Mouse (Mus musculus): ENCODE measurements around the gene Dnpep. TPM values are rescaled to one million over a fixed set of nuclear protein-coding genes. Genes with fewer than 3 reads are reported as not detected.

Gene Dnpep
- polyA plus RNA-seq, 1 experiment from 2014 or later: 52.4 TPM

GRCm38 (mm10) chr1:75357261-75357660 lies 39.5 kb upstream of the Dnpep start:
- Histone ChIP-seq H3K4me3 (ENCODE audit: low read depth, low read length) (no peak overlapping the region), H3K9me3 (replicated peaks; ENCODE audit: control insufficient read depth, low read length) (no peaks in the 10 kb centered on the region), H3K4me1 (ENCODE audit: control insufficient read depth, low read depth, low read length) (no peaks in the 10 kb centered on the region; the same call in 1 of the 2 replicates), H3K27ac (ENCODE audit: low read length) (no peak overlapping the region), H3K27me3 (ENCODE audit: control insufficient read depth, insufficient read depth, low read depth, low read length) (peaks cover 29% of the 10 kb centered on the region), H3K4me2 (ENCODE audit: low read depth, low read length) (no peak overlapping the region), H3K36me3 (ENCODE audit: control insufficient read depth, insufficient read depth) (no peaks in the 10 kb centered on the region), H3K9ac (ENCODE audit: low read depth, low read length) (no peak overlapping the region)
- ATAC-seq (ENCODE audit: low read depth): no peak
- WGBS (ENCODE audit: insufficient replicate concordance): 63% methylated on average over 7 of the region's 7 CpGs

- Histone ChIP-seq H3K9me3 (replicated peaks; ENCODE audit: control insufficient read depth, low read length) (no peaks in the 10 kb centered on the region), H3K36me3 (ENCODE audit: control insufficient read depth, insufficient read depth) (no peaks in the 10 kb centered on the region), H3K27me3 (ENCODE audit: control insufficient read depth, insufficient read depth, low read depth, low read length) (no peaks in the 10 kb centered on the region), H3K4me3 (ENCODE audit: low read depth, low read length) (no peak overlapping the region), H3K27ac (ENCODE audit: low read length) (no peak overlapping the region), H3K4me2 (ENCODE audit: low read depth, low read length) (no peak overlapping the region), H3K9ac (ENCODE audit: low read depth, low read length) (no peak overlapping the region), H3K4me1 (ENCODE audit: control insufficient read depth, low read depth, low read length) (no peaks in the 10 kb centered on the region)
- WGBS (ENCODE audit: insufficient replicate concordance): 34% methylated on average over 5 of the region's 5 CpGs
- ATAC-seq (ENCODE audit: low read depth): no peak
These were observed 31.5 kb upstream of the Dnpep start for GRCm38 (mm10) chr1:75349275-75349674.

- no peaks in the 10 kb centered on the region for H3K4me1 ChIP-seq (ENCODE audit: control insufficient read depth, low read depth, low read length)
- H3K4me3 ChIP-seq (ENCODE audit: low read depth, low read length): no peak overlapping the region
- H3K9ac ChIP-seq (ENCODE audit: low read depth, low read length): no peak overlapping the region
- WGBS (ENCODE audit: insufficient replicate concordance): 59% methylated on average over 5 of the region's 5 CpGs
- no peak for ATAC-seq (ENCODE audit: low read depth)
- no peak overlapping the region for H3K27ac ChIP-seq (ENCODE audit: low read length)
- H3K4me2 ChIP-seq (ENCODE audit: low read depth, low read length): no peak overlapping the region
- no peaks in the 10 kb centered on the region for H3K36me3 ChIP-seq (ENCODE audit: control insufficient read depth, insufficient read depth)
- H3K27me3 ChIP-seq (ENCODE audit: control insufficient read depth, insufficient read depth, low read depth, low read length): no peaks in the 10 kb centered on the region; the same call in 1 of the 2 replicates
- H3K9me3 ChIP-seq (replicated peaks; ENCODE audit: control insufficient read depth, low read length): no peaks in the 10 kb centered on the region
These were observed 29.5 kb upstream of the Dnpep start for GRCm38 (mm10) chr1:75347279-75347678.

GRCm38 (mm10) chr1:75345036-75345935 lies 27.5 kb upstream of the Dnpep start:
- Histone ChIP-seq H3K27ac (ENCODE audit: low read length) (no peak overlapping the region), H3K4me2 (ENCODE audit: low read depth, low read length) (no peak overlapping the region), H3K36me3 (ENCODE audit: control insufficient read depth, insufficient read depth) (no peaks in the 10 kb centered on the region), H3K27me3 (ENCODE audit: control insufficient read depth, insufficient read depth, low read depth, low read length) (peaks cover 7% of the 10 kb centered on the region; the same call in 1 of the 2 replicates), H3K4me1 (ENCODE audit: control insufficient read depth, low read depth, low read length) (no peaks in the 10 kb centered on the region), H3K9ac (ENCODE audit: low read depth, low read length) (no peak overlapping the region), H3K4me3 (ENCODE audit: low read depth, low read length) (no peak overlapping the region), H3K9me3 (replicated peaks; ENCODE audit: control insufficient read depth, low read length) (no peaks in the 10 kb centered on the region)
- no peak for ATAC-seq (ENCODE audit: low read depth)
- 36% methylated on average over 20 of the region's 20 CpGs for WGBS (ENCODE audit: insufficient replicate concordance)

GRCm38 (mm10) chr1:75344291-75345035 lies 26.7 kb upstream of the Dnpep start:
- H3K4me1 ChIP-seq (ENCODE audit: control insufficient read depth, low read depth, low read length): no peaks in the 10 kb centered on the region
- WGBS (ENCODE audit: insufficient replicate concordance): 17% methylated on average over 15 of the region's 15 CpGs
- no peak overlapping the region for H3K9ac ChIP-seq (ENCODE audit: low read depth, low read length)
- H3K27me3 ChIP-seq (ENCODE audit: control insufficient read depth, insufficient read depth, low read depth, low read length): peaks cover 7% of the 10 kb centered on the region; the same call in 1 of the 2 replicates
- H3K27ac ChIP-seq (ENCODE audit: low read length): no peak overlapping the region
- ATAC-seq (ENCODE audit: low read depth): peak; percentile 13; the same call in 1 of the 2 replicates
- no peak overlapping the region for H3K4me3 ChIP-seq (ENCODE audit: low read depth, low read length)
- H3K36me3 ChIP-seq (ENCODE audit: control insufficient read depth, insufficient read depth): no peaks in the 10 kb centered on the region
- H3K9me3 ChIP-seq (replicated peaks; ENCODE audit: control insufficient read depth, low read length): no peaks in the 10 kb centered on the region
- H3K4me2 ChIP-seq (ENCODE audit: low read depth, low read length): no peak overlapping the region

GRCm38 (mm10) chr1:75342874-75343416 lies 25.2 kb upstream of the Dnpep start:
- WGBS (ENCODE audit: insufficient replicate concordance): 2% methylated on average over 8 of the region's 8 CpGs
- H3K9me3 ChIP-seq (replicated peaks; ENCODE audit: control insufficient read depth, low read length): no peaks in the 10 kb centered on the region
- no peak overlapping the region for H3K4me3 ChIP-seq (ENCODE audit: low read depth, low read length)
- H3K9ac ChIP-seq (ENCODE audit: low read depth, low read length): no peak overlapping the region
- H3K36me3 ChIP-seq (ENCODE audit: control insufficient read depth, insufficient read depth): no peaks in the 10 kb centered on the region
- H3K27ac ChIP-seq (ENCODE audit: low read length): no peak overlapping the region
- ATAC-seq (ENCODE audit: low read depth): no peak
- peaks cover 7% of the 10 kb centered on the region; the same call in 1 of the 2 replicates for H3K27me3 ChIP-seq (ENCODE audit: control insufficient read depth, insufficient read depth, low read depth, low read length)
- H3K4me1 ChIP-seq (ENCODE audit: control insufficient read depth, low read depth, low read length): no peaks in the 10 kb centered on the region
- no peak overlapping the region for H3K4me2 ChIP-seq (ENCODE audit: low read depth, low read length)

- 47% methylated on average over 2 of the region's 2 CpGs for WGBS (ENCODE audit: insufficient replicate concordance)
- no peak overlapping the region for H3K27ac ChIP-seq (ENCODE audit: low read length)
- H3K4me3 ChIP-seq (ENCODE audit: low read depth, low read length): no peak overlapping the region
- no peak for ATAC-seq (ENCODE audit: low read depth)
- no peaks in the 10 kb centered on the region for H3K36me3 ChIP-seq (ENCODE audit: control insufficient read depth, insufficient read depth)
- no peaks in the 10 kb centered on the region for H3K4me1 ChIP-seq (ENCODE audit: control insufficient read depth, low read depth, low read length)
- peaks cover 7% of the 10 kb centered on the region; the same call in 1 of the 2 replicates for H3K27me3 ChIP-seq (ENCODE audit: control insufficient read depth, insufficient read depth, low read depth, low read length)
- no peak overlapping the region for H3K4me2 ChIP-seq (ENCODE audit: low read depth, low read length)
- no peak overlapping the region for H3K9ac ChIP-seq (ENCODE audit: low read depth, low read length)
- no peaks in the 10 kb centered on the region for H3K9me3 ChIP-seq (replicated peaks; ENCODE audit: control insufficient read depth, low read length)
These were observed 22.7 kb upstream of the Dnpep start for GRCm38 (mm10) chr1:75340519-75340918.

GRCm38 (mm10) chr1:75339337-75339736 lies 21.5 kb upstream of the Dnpep start:
- peaks cover 7% of the 10 kb centered on the region; the same call in 1 of the 2 replicates for H3K27me3 ChIP-seq (ENCODE audit: control insufficient read depth, insufficient read depth, low read depth, low read length)
- H3K9ac ChIP-seq (ENCODE audit: low read depth, low read length): no peak overlapping the region
- no peak for ATAC-seq (ENCODE audit: low read depth)

More at GRCm38 (mm10) chr1:75339337-75339736, 21.5 kb upstream of the Dnpep start:
- no peak overlapping the region for H3K4me2 ChIP-seq (ENCODE audit: low read depth, low read length)
- no peak overlapping the region for H3K27ac ChIP-seq (ENCODE audit: low read length)
- H3K36me3 ChIP-seq (ENCODE audit: control insufficient read depth, insufficient read depth): no peaks in the 10 kb centered on the region
- no peak overlapping the region for H3K4me3 ChIP-seq (ENCODE audit: low read depth, low read length)
- no peaks in the 10 kb centered on the region for H3K9me3 ChIP-seq (replicated peaks; ENCODE audit: control insufficient read depth, low read length)
- WGBS (ENCODE audit: insufficient replicate concordance): 63% methylated on average over 9 of the region's 9 CpGs
- H3K4me1 ChIP-seq (ENCODE audit: control insufficient read depth, low read depth, low read length): no peaks in the 10 kb centered on the region
